Mouse (Mus musculus) midbrain, embryonic 10.5 days (tissue): ENCODE data around the gene Rimbp3. TPM values are rescaled to one million over a fixed set of nuclear protein-coding genes. Genes with fewer than 3 reads are reported as not detected.
A peak's percentile ranks its signal among the peaks of the same experiment; 100 is the strongest.

Experiments used
- DNase-seq: peaks from one replicate; pipeline ENCODE4 v3.0.0-alpha.2; 2017; ENCODE audit warnings: low spot score
- H3K27ac ChIP-seq: fragments of 300-500 bp; sonication (generic); replicated peaks from 2 replicates; pipeline ENCODE4 v1.5.1; 2016; ENCODE audit warnings: mild to moderate bottlenecking
- H3K27me3 ChIP-seq: fragments of 300-500 bp; sonication (generic); 2 replicates; pipeline ENCODE4 v1.6.1; 2016; ENCODE audit warnings: low read depth, mild to moderate bottlenecking; ENCODE audit not compliant: poor library complexity, severe bottlenecking
- H3K36me3 ChIP-seq: fragments of 300-500 bp; sonication (generic); 2 replicates; pipeline ENCODE4 v1.6.1; 2016; ENCODE audit warnings: mild to moderate bottlenecking, moderate library complexity
- H3K4me1 ChIP-seq: fragments of 300-500 bp; sonication (generic); 2 replicates; pipeline ENCODE4 v1.6.1; 2016
- H3K4me3 ChIP-seq: fragments of 300-500 bp; sonication (generic); 2 replicates; pipeline ENCODE4 v1.5.1; 2016; ENCODE audit warnings: mild to moderate bottlenecking, moderate library complexity
- H3K9me3 ChIP-seq: fragments of 300-500 bp; sonication (generic); replicated peaks from 2 replicates; pipeline ENCODE4 v1.6.1; 2016; ENCODE audit warnings: mild to moderate bottlenecking
- WGBS: fragments of 180-500 bp; shearing (Covaris S2); methylation state at CpG from one replicate; pipeline ENCODE4 v1.1.7; 2016; 5-methylcytosine and 5-hydroxymethylcytosine counted together
- polyA plus RNA-seq: library from polyadenylated mRNA; unstranded; fragments of >200 nt; fragmentation: Nextera tagmentation; extraction: Ambion mirVana; gene quantifications from 2 replicates; pipeline ENCODE4 v1.2.1, GENCODE M21; 2016

Rimbp3 gene
- polyA plus RNA-seq, 1 experiment from 2014 or later: 1.4 TPM

- 85% methylated on average over 3 of the region's 3 CpGs for WGBS
- Histone ChIP-seq H3K9me3 (no peaks in the 10 kb centered on the region), H3K27me3 (no peaks in the 10 kb centered on the region), H3K4me1 (peaks cover 47% of the 10 kb centered on the region), H3K36me3 (peaks cover 15% of the 10 kb centered on the region), H3K27ac (no peak overlapping the region), H3K4me3 (no peak overlapping the region)
- DNase-seq: no peak
These were observed 43.1 kb downstream of the Rimbp3 start for GRCm38 (mm10) chr16:17251539-17251938.

- DNase-seq: no peak
- 82% methylated on average over 3 of the region's 3 CpGs for WGBS
- Histone ChIP-seq H3K9me3 (no peaks in the 10 kb centered on the region), H3K4me3 (no peak overlapping the region), H3K36me3 (peaks cover 21% of the 10 kb centered on the region), H3K27me3 (no peaks in the 10 kb centered on the region), H3K27ac (0 out of 2 replicates have a peak overlapping the region, but pooled peaks have one; percentile 80), H3K4me1 (peaks cover 47% of the 10 kb centered on the region)
These were observed 43.8 kb downstream of the Rimbp3 start for GRCm38 (mm10) chr16:17252086-17252726.

- Histone ChIP-seq H3K9me3 (no peaks in the 10 kb centered on the region), H3K27ac (peak overlapping the region; percentile 80), H3K4me1 (peaks cover 47% of the 10 kb centered on the region), H3K4me3 (no peak overlapping the region), H3K27me3 (no peaks in the 10 kb centered on the region), H3K36me3 (peaks cover 28% of the 10 kb centered on the region)
- no peak for DNase-seq
- 68% methylated on average over 7 of the region's 7 CpGs for WGBS
These were observed 44.4 kb downstream of the Rimbp3 start for GRCm38 (mm10) chr16:17252841-17253240.

GRCm38 (mm10) chr16:17254005-17254597, 45.7 kb downstream of the Rimbp3 start:
- Histone ChIP-seq H3K4me1 (peaks cover 47% of the 10 kb centered on the region), H3K27me3 (no peaks in the 10 kb centered on the region), H3K36me3 (peaks cover 40% of the 10 kb centered on the region), H3K4me3 (peak overlapping the region; percentile 26), H3K9me3 (no peaks in the 10 kb centered on the region), H3K27ac (peak overlapping the region; percentile 80)
- 19% methylated on average over 4 of the region's 4 CpGs for WGBS
- peak; percentile 34 for DNase-seq

GRCm38 (mm10) chr16:17255270-17255669, 46.9 kb downstream of the Rimbp3 start:
- DNase-seq: no peak
- Histone ChIP-seq H3K36me3 (peaks cover 52% of the 10 kb centered on the region), H3K27me3 (no peaks in the 10 kb centered on the region), H3K9me3 (no peaks in the 10 kb centered on the region), H3K4me1 (peaks cover 40% of the 10 kb centered on the region), H3K27ac (no peak overlapping the region), H3K4me3 (no peak overlapping the region)
- 84% methylated on average over 2 of the region's 2 CpGs for WGBS

GRCm38 (mm10) chr16:17257359-17257821, 49.0 kb downstream of the Rimbp3 start:
- Histone ChIP-seq H3K27me3 (no peaks in the 10 kb centered on the region), H3K4me1 (peaks cover 28% of the 10 kb centered on the region), H3K9me3 (no peaks in the 10 kb centered on the region), H3K4me3 (no peak overlapping the region), H3K36me3 (peaks cover 72% of the 10 kb centered on the region), H3K27ac (no peak overlapping the region)
- no peak for DNase-seq
- 91% methylated on average over 9 of the region's 9 CpGs for WGBS

- Histone ChIP-seq H3K27me3 (no peaks in the 10 kb centered on the region), H3K36me3 (peaks cover 78% of the 10 kb centered on the region), H3K4me3 (no peak overlapping the region), H3K4me1 (peaks cover 12% of the 10 kb centered on the region), H3K9me3 (no peaks in the 10 kb centered on the region), H3K27ac (no peak overlapping the region)
- no peak for DNase-seq
- WGBS: 97% methylated on average over 12 of the region's 12 CpGs
These were observed 50.5 kb downstream of the Rimbp3 start for GRCm38 (mm10) chr16:17258917-17259316.

GRCm38 (mm10) chr16:17261341-17261740, 52.9 kb downstream of the Rimbp3 start:
- Histone ChIP-seq H3K36me3 (peaks cover 63% of the 10 kb centered on the region), H3K9me3 (no peaks in the 10 kb centered on the region), H3K27ac (no peak overlapping the region)

More at GRCm38 (mm10) chr16:17261341-17261740, 52.9 kb downstream of the Rimbp3 start:
- H3K4me1 ChIP-seq: 0 out of 2 replicates have a peak, but pooled peaks cover 4% of the 10 kb centered on the region
- H3K4me3 ChIP-seq: no peak overlapping the region
- WGBS: 87% methylated on average over 1 of the region's 1 CpGs
- no peak for DNase-seq
- H3K27me3 ChIP-seq: no peaks in the 10 kb centered on the region

Other genes starting within 250 kb of the Rimbp3 start
- 147 TPM in 2 replicates for gene Mapk1, start 225.2 kb upstream of the Rimbp3 start, polyA plus RNA-seq
- gene Ypel1, start 138.9 kb upstream of the Rimbp3 start, polyA plus RNA-seq: 99.1 and 109 TPM in 2 replicates
- gene Ppil2, start 97.3 kb upstream of the Rimbp3 start, polyA plus RNA-seq: 149 and 170 TPM in 2 replicates
- 153 and 184 TPM in 2 replicates for gene 2610318N02Rik, start 83.4 kb upstream of the Rimbp3 start, polyA plus RNA-seq
- gene Sdf2l1, start 76.2 kb upstream of the Rimbp3 start, polyA plus RNA-seq: 101 and 136 TPM in 2 replicates
- 5.4 and 6.8 TPM in 2 replicates for gene Ydjc, start 64.0 kb upstream of the Rimbp3 start, polyA plus RNA-seq
- 0.39 and 0.57 TPM in 2 replicates for gene Ccdc116, start 61.4 kb upstream of the Rimbp3 start, polyA plus RNA-seq
- 412 and 424 TPM in 2 replicates for gene Ube2l3, start 6.0 kb upstream of the Rimbp3 start, polyA plus RNA-seq
- gene Hic2, start 25.0 kb downstream of the Rimbp3 start, polyA plus RNA-seq: 17.3 and 19.3 TPM in 2 replicates
- gene Tmem191c, start 67.5 kb downstream of the Rimbp3 start, polyA plus RNA-seq: 9.9 and 11.7 TPM in 2 replicates
- gene Serpind1, start 122.8 kb downstream of the Rimbp3 start, polyA plus RNA-seq: 0.09 and 0.29 TPM in 2 replicates
- gene Snap29, start 197.4 kb downstream of the Rimbp3 start, polyA plus RNA-seq: 11.3 and 13.7 TPM in 2 replicates
- gene Pi4ka, start 197.7 kb downstream of the Rimbp3 start, polyA plus RNA-seq: 34.3 and 43.9 TPM in 2 replicates
- 69.2 and 71.6 TPM in 2 replicates for gene Crkl, start 243.4 kb downstream of the Rimbp3 start, polyA plus RNA-seq